Comparison of ENCODE assay signal across 9 mouse cellular contexts in genomic region chr10:38121911-38122573, GRCm38 (mm10).
A peak's percentile ranks its signal among the peaks of the same experiment; 100 is the strongest.
DNase-seq lines count a peak whose midpoint lies in the region; ATAC-seq lines count a peak whose summit lies in the region.
"Had no signal": no experiment of that assay in that cellular context is flagged by ENCODE, and none has a peak within 500 bp of the region (broad histone marks: within the 10 kb centered on the region; RNA-seq: fewer than 3 reads in every experiment).

No protein-coding gene starts in this region.

- no peak overlapping the region for H3K4me3 ChIP-seq in forebrain, embryonic 11.5 days (ENCODE audit: low read depth, low read length)
- H3K4me3 ChIP-seq in forebrain, embryonic 16.5 days (replicated peaks; ENCODE audit: low read length) = no peak overlapping the region
- H3K4me3 ChIP-seq in midbrain, embryonic 10.5 days = no peak overlapping the region
- no peak overlapping the region for H3K4me3 ChIP-seq in midbrain, embryonic 13.5 days (replicated peaks)
- H3K4me3 ChIP-seq in liver, embryonic 11.5 days (ENCODE audit: low read depth, low read length) = no peak overlapping the region
- H3K4me3 ChIP-seq: liver, embryonic 13.5 days had no signal

- no peaks in the 10 kb centered on the region for H3K36me3 ChIP-seq in forebrain, embryonic 11.5 days (ENCODE audit: control insufficient read depth, insufficient read depth, low read length)
- H3K36me3 ChIP-seq in forebrain, embryonic 16.5 days (ENCODE audit: control insufficient read depth, insufficient read depth) = no peaks in the 10 kb centered on the region
- H3K36me3 ChIP-seq in midbrain, embryonic 10.5 days = no peaks in the 10 kb centered on the region
- no peaks in the 10 kb centered on the region for H3K36me3 ChIP-seq in midbrain, embryonic 13.5 days
- H3K36me3 ChIP-seq in liver, embryonic 11.5 days (ENCODE audit: control insufficient read depth, insufficient read depth, low read length) = no peaks in the 10 kb centered on the region
- H3K36me3 ChIP-seq: liver, embryonic 13.5 days had no signal

- no peaks in the 10 kb centered on the region for H3K27me3 ChIP-seq in forebrain, embryonic 11.5 days (ENCODE audit: control insufficient read depth, insufficient read depth, low read length)
- no peaks in the 10 kb centered on the region for H3K27me3 ChIP-seq in forebrain, embryonic 16.5 days (replicated peaks; ENCODE audit: control insufficient read depth, insufficient read depth, low read length)
- no peaks in the 10 kb centered on the region for H3K27me3 ChIP-seq in midbrain, embryonic 10.5 days (ENCODE audit: low read depth, poor library complexity, severe bottlenecking)
- no peaks in the 10 kb centered on the region for H3K27me3 ChIP-seq in midbrain, embryonic 13.5 days
- no peaks in the 10 kb centered on the region for H3K27me3 ChIP-seq in liver, embryonic 11.5 days (replicated peaks; ENCODE audit: control insufficient read depth, insufficient read depth, low read length)
- H3K27me3 ChIP-seq: liver, embryonic 13.5 days had no signal

- no peaks in the 10 kb centered on the region for H3K4me1 ChIP-seq in forebrain, embryonic 11.5 days (replicated peaks; ENCODE audit: control insufficient read depth, insufficient read depth, low read length)
- H3K4me1 ChIP-seq in forebrain, embryonic 16.5 days (replicated peaks; ENCODE audit: control insufficient read depth, insufficient read depth, low read length) = no peaks in the 10 kb centered on the region
- no peaks in the 10 kb centered on the region for H3K4me1 ChIP-seq in midbrain, embryonic 10.5 days
- no peaks in the 10 kb centered on the region for H3K4me1 ChIP-seq in midbrain, embryonic 13.5 days (replicated peaks)
- no peaks in the 10 kb centered on the region for H3K4me1 ChIP-seq in liver, embryonic 11.5 days (replicated peaks; ENCODE audit: control insufficient read depth, insufficient read depth, low read length)
- H3K4me1 ChIP-seq: liver, embryonic 13.5 days had no signal

- intact Hi-C loops in heart, postnatal 10 days (cut with DNase I) = no loop called here

- no peak for ATAC-seq in forebrain, embryonic 11.5 days (replicated peaks; ENCODE audit: low FRiP score)
- ATAC-seq in forebrain, embryonic 16.5 days = no peak
- no peak for ATAC-seq in midbrain, embryonic 13.5 days
- ATAC-seq in liver, embryonic 11.5 days (replicated peaks; ENCODE audit: low FRiP score) = no peak

- no peaks in the 10 kb centered on the region for H3K9me3 ChIP-seq in forebrain, embryonic 11.5 days (ENCODE audit: control insufficient read depth, low read length)
- H3K9me3 ChIP-seq in forebrain, embryonic 16.5 days (ENCODE audit: control insufficient read depth, low read length) = no peaks in the 10 kb centered on the region
- H3K9me3 ChIP-seq in midbrain, embryonic 10.5 days (replicated peaks) = no peaks in the 10 kb centered on the region
- H3K9me3 ChIP-seq in midbrain, embryonic 13.5 days = no peaks in the 10 kb centered on the region
- no peaks in the 10 kb centered on the region for H3K9me3 ChIP-seq in liver, embryonic 11.5 days (ENCODE audit: control insufficient read depth, low read length)
- H3K9me3 ChIP-seq: liver, embryonic 13.5 days had no signal

- H3K9ac ChIP-seq in forebrain, embryonic 11.5 days (ENCODE audit: low read length) = no peak overlapping the region
- H3K9ac ChIP-seq in forebrain, embryonic 16.5 days (replicated peaks; ENCODE audit: low read depth, low read length) = no peak overlapping the region
- no peak overlapping the region for H3K9ac ChIP-seq in midbrain, embryonic 13.5 days (replicated peaks)
- no peak overlapping the region for H3K9ac ChIP-seq in liver, embryonic 11.5 days (ENCODE audit: low read depth, low read length)
- H3K9ac ChIP-seq: liver, embryonic 13.5 days had no signal

- WGBS in forebrain, embryonic 11.5 days = 72% methylated on average over 3 of the region's 3 CpGs
- WGBS in forebrain, embryonic 16.5 days = 73% methylated on average over 3 of the region's 3 CpGs
- 74% methylated on average over 3 of the region's 3 CpGs for WGBS in midbrain, embryonic 10.5 days
- WGBS in midbrain, embryonic 13.5 days = 85% methylated on average over 3 of the region's 3 CpGs
- WGBS in liver, embryonic 11.5 days = 72% methylated on average over 3 of the region's 3 CpGs

- DNase-seq in forebrain, embryonic 11.5 days (ENCODE audit: low spot score) = peak; percentile 50
- peak; percentile 24 for DNase-seq in midbrain, embryonic 10.5 days (ENCODE audit: low spot score)
- DNase-seq in heart, postnatal 10 days = peak; percentile 50 to 55
- peak; percentile 81 for DNase-seq in mesoderm, embryonic 11.5 days (ENCODE audit: low read depth, low spot score)
- no peak for DNase-seq in liver, embryonic 11.5 days (ENCODE audit: low spot score)
- DNase-seq in ovary, postnatal 14 days (ENCODE audit: low spot score) = no peak
- DNase-seq: liver, embryonic 13.5 days had no signal

- H3K27ac ChIP-seq in forebrain, embryonic 11.5 days (ENCODE audit: low read depth, low read length) = no peak overlapping the region
- no peak overlapping the region for H3K27ac ChIP-seq in forebrain, embryonic 16.5 days (ENCODE audit: low read length)
- H3K27ac ChIP-seq in midbrain, embryonic 10.5 days (replicated peaks) = no peak overlapping the region
- no peak overlapping the region for H3K27ac ChIP-seq in midbrain, embryonic 13.5 days
- H3K27ac ChIP-seq in liver, embryonic 11.5 days (ENCODE audit: low read depth, low read length) = no peak overlapping the region
- H3K27ac ChIP-seq: liver, embryonic 13.5 days had no signal

- H3K4me2 ChIP-seq in forebrain, embryonic 11.5 days (ENCODE audit: low read depth, low read length, severe bottlenecking) = no peak overlapping the region
- no peak overlapping the region for H3K4me2 ChIP-seq in forebrain, embryonic 16.5 days (ENCODE audit: low read length)
- no peak overlapping the region for H3K4me2 ChIP-seq in midbrain, embryonic 13.5 days (replicated peaks)
- H3K4me2 ChIP-seq in liver, embryonic 11.5 days = no peak overlapping the region
- H3K4me2 ChIP-seq: liver, embryonic 13.5 days had no signal

Comparison
In these comparisons a context has a peak if more than half of its experiments do, and no peak if none do; other contexts are left out.
1. DNase-seq: peak in forebrain, embryonic 11.5 days (single experiment), midbrain, embryonic 10.5 days (single experiment), heart, postnatal 10 days (2 of 2) and mesoderm, embryonic 11.5 days (single experiment); none in liver, embryonic 11.5 days (single experiment) and ovary, postnatal 14 days (single experiment).